Mouse (Mus musculus) E14TG2a.4 (cell line): ENCODE results near the gene Lamtor2.

ENCODE experiments used
- CTCF ChIP-seq: conservative IDR thresholded peaks from 2 replicates; pipeline ENCODE4 v1.5.1; 2014; ENCODE audit warnings: low read length
- NANOG ChIP-seq: IDR thresholded peaks from 2 replicates; pipeline ENCODE4 v1.6.1; 2014; ENCODE audit warnings: borderline replicate concordance, low read length, mixed read lengths
- POU5F1 ChIP-seq: IDR thresholded peaks from 2 replicates; pipeline ENCODE4 v1.6.1; 2014; ENCODE audit warnings: low read length, borderline replicate concordance

GRCm38 (mm10) chr3:88523027-88523426 is 29.8 kb downstream of the Lamtor2 start:
- TF ChIP-seq CTCF (no peak), POU5F1 (no peak), NANOG (no peak)
